24 mouse cellular contexts compared by ENCODE assay signal in genomic region chr2:70801543-70801942, GRCm38 (mm10). TPM values are rescaled to one million over a fixed set of nuclear protein-coding genes. Genes with fewer than 3 reads are reported as not detected.
DNase-seq lines count a peak whose midpoint lies in the region; ATAC-seq lines count a peak whose summit lies in the region.
"Had no signal": no experiment of that assay in that cellular context is flagged by ENCODE, and none has a peak within 500 bp of the region (broad histone marks: within the 10 kb centered on the region; RNA-seq: fewer than 3 reads in every experiment).

No protein-coding gene starts in this region.

- H3K4me3 ChIP-seq in kidney, embryonic 16.5 days (ENCODE audit: low read length) = no peak overlapping the region
- no peak overlapping the region for H3K4me3 ChIP-seq in kidney, embryonic 15.5 days (replicated peaks)
- H3K4me3 ChIP-seq in intestine, embryonic 15.5 days (replicated peaks) = no peak overlapping the region
- H3K4me3 ChIP-seq: embryonic facial prominence, embryonic 12.5 days; forebrain, embryonic 15.5 days; heart, embryonic 10.5 days had no signal

- no peaks in the 10 kb centered on the region for H3K9me3 ChIP-seq in kidney, embryonic 16.5 days (ENCODE audit: low read length)
- H3K9me3 ChIP-seq in kidney, embryonic 15.5 days (replicated peaks) = no peaks in the 10 kb centered on the region
- H3K9me3 ChIP-seq in intestine, embryonic 15.5 days = no peaks in the 10 kb centered on the region
- H3K9me3 ChIP-seq: forebrain, embryonic 15.5 days; G1E; heart, embryonic 10.5 days had no signal

- ATAC-seq in kidney, embryonic 16.5 days (ENCODE audit: low FRiP score, low TSS enrichment) = no peak
- ATAC-seq in kidney, embryonic 15.5 days (replicated peaks; ENCODE audit: low FRiP score) = no peak
- peak; percentile 77 for ATAC-seq in intestine, embryonic 15.5 days
- ATAC-seq: activated CD4-positive, CD25-positive, alpha-beta regulatory T cell, adult 4 months; CD4-positive, CD25-positive, alpha-beta regulatory T cell, adult 4 months; forebrain, embryonic 15.5 days; Patski had no signal

- DNase-seq in kidney, adult 11 months = peak; percentile 45
- DNase-seq in kidney, postnatal 10 days = no peak
- DNase-seq in kidney, postnatal 25 days = peak; percentile 35 to 49
- DNase-seq in Muller cell, postnatal 12 days (ENCODE audit: inconsistent ontology term) = no peak
- no peak for DNase-seq in natural killer cell, adult 2 months (ENCODE audit: low spot score in 2 of 2)
- DNase-seq: adrenal gland, postnatal 14 days; B cell, adult 2 months; cerebellum, adult 11-12 months; cerebellum, adult 9-10 months; cerebellum, postnatal 25 days; gastrocnemius, postnatal 10 days; heart, adult 18-20 months; heart, postnatal 10 days; heart, postnatal 4 days had no signal

- 0 out of 2 replicates have a peak overlapping the region, but pooled peaks have one; percentile 3 for H3K27ac ChIP-seq in kidney, embryonic 16.5 days (ENCODE audit: low read length)
- H3K27ac ChIP-seq in kidney, embryonic 15.5 days = no peak overlapping the region
- H3K27ac ChIP-seq in intestine, embryonic 15.5 days = no peak overlapping the region
- H3K27ac ChIP-seq: embryonic facial prominence, embryonic 12.5 days; forebrain, embryonic 15.5 days; heart, embryonic 10.5 days had no signal

- 0 out of 2 replicates have a peak, but pooled peaks cover 5% of the 10 kb centered on the region for H3K36me3 ChIP-seq in kidney, embryonic 16.5 days (ENCODE audit: insufficient read depth, low read length)
- peaks cover 18% of the 10 kb centered on the region for H3K36me3 ChIP-seq in kidney, embryonic 15.5 days
- H3K36me3 ChIP-seq in intestine, embryonic 15.5 days = no peaks in the 10 kb centered on the region

- peaks cover 2% of the 10 kb centered on the region; the same call in 1 of the 2 replicates for H3K4me1 ChIP-seq in kidney, embryonic 16.5 days (ENCODE audit: insufficient read depth, low read length)
- H3K4me1 ChIP-seq in kidney, embryonic 15.5 days = peaks cover 6% of the 10 kb centered on the region; the same call in 1 of the 2 replicates
- H3K4me1 ChIP-seq in intestine, embryonic 15.5 days (replicated peaks) = peaks cover 3% of the 10 kb centered on the region; the same call in 1 of the 2 replicates

- no peak overlapping the region for H3K9ac ChIP-seq in kidney, embryonic 16.5 days (replicated peaks; ENCODE audit: low read length)
- no peak overlapping the region for H3K9ac ChIP-seq in kidney, embryonic 15.5 days
- H3K9ac ChIP-seq in intestine, embryonic 15.5 days = no peak overlapping the region
- H3K9ac ChIP-seq: embryonic facial prominence, embryonic 12.5 days; forebrain, embryonic 15.5 days had no signal

- no peak overlapping the region for H3K4me2 ChIP-seq in kidney, embryonic 16.5 days (replicated peaks; ENCODE audit: low read depth, low read length)
- no peak overlapping the region for H3K4me2 ChIP-seq in kidney, embryonic 15.5 days
- H3K4me2 ChIP-seq in intestine, embryonic 15.5 days (replicated peaks) = no peak overlapping the region
- H3K4me2 ChIP-seq: embryonic facial prominence, embryonic 12.5 days; forebrain, embryonic 15.5 days had no signal

- H3K27me3 ChIP-seq in kidney, embryonic 16.5 days (ENCODE audit: insufficient read depth, low read length) = no peaks in the 10 kb centered on the region
- H3K27me3 ChIP-seq in kidney, embryonic 15.5 days = no peaks in the 10 kb centered on the region
- H3K27me3 ChIP-seq in intestine, embryonic 15.5 days (replicated peaks) = no peaks in the 10 kb centered on the region
- H3K27me3 ChIP-seq: embryonic facial prominence, embryonic 12.5 days; forebrain, embryonic 15.5 days; Patski had no signal

RNA-seq across cellular contexts. Expression of gene Tlk1, which starts 24.0 kb away (rescaled TPM):
- polyA plus RNA-seq in kidney, embryonic 16.5 days (2015; fragmentation: Nextera tagmentation; extraction: Ambion mirVana) = 25.0 and 28.6 TPM in 2 replicates
- 27.0 and 29.5 TPM in 2 replicates for polyA plus RNA-seq in kidney, embryonic 15.5 days (2015; fragmentation: Nextera tagmentation; extraction: Ambion mirVana)
- 36.4 and 45.7 TPM in 2 replicates for polyA plus RNA-seq in intestine, embryonic 15.5 days (2015; fragmentation: Nextera tagmentation; extraction: Ambion mirVana)

Comparison
In these comparisons a context has a peak if more than half of its experiments do, and no peak if none do; other contexts are left out.
1. DNase-seq: peak in kidney, adult 11 months (single experiment) and kidney, postnatal 25 days (2 of 2); none in kidney, postnatal 10 days (single experiment), Muller cell, postnatal 12 days (single experiment) and natural killer cell, adult 2 months (0 of 2).